Mouse (Mus musculus) G1E (cell line): ENCODE results near the gene Mpzl1.

Source experiments
- CTCF ChIP-seq: IDR thresholded peaks from 2 replicates; pipeline ENCODE4 v1.5.1; 2012; ENCODE audit warnings: low read depth, low read length, inconsistent platforms, mixed read lengths
- GATA1 ChIP-seq: IDR thresholded peaks from 2 replicates; pipeline ENCODE4 v1.6.1; 2012; ENCODE audit warnings: borderline replicate concordance, low read length, inconsistent platforms, mixed read lengths

DNA sequence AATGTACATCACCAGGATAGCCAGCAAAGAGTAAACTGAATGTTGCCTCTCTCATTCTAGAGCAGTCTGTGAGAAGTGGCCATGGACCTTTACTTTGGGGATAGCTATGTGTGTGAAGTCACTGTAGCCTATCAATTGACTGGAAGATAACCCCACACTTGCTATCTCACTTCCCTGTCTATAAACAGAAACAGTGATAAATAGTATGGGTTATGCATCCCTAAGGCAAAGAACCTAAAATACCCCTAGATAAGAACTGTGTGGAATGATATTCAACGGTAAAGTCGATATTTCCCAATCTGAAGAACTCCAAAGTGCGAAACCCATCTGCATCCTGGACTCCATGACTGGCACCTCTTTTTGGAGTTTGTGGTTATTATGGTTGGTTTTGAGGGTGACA is 53.1 kb downstream of the Mpzl1 start:
- TF ChIP-seq CTCF: no peak
- no peak for TF ChIP-seq GATA1
